Mouse (Mus musculus) E14TG2a.4 (cell line): ENCODE data around the gene Cdkn2a.

Experiments used
- H3K27me3 ChIP-seq: 2 replicates; pipeline ENCODE4 v1.6.1; 2014; ENCODE audit warnings: low read length, control low read depth; ENCODE audit not compliant: insufficient read depth
- H3K36me3 ChIP-seq: 2 replicates; pipeline ENCODE4 v1.6.1; 2014; ENCODE audit warnings: low read length, control low read depth; ENCODE audit not compliant: insufficient read depth
- H3K4me1 ChIP-seq: replicated peaks from 2 replicates; pipeline ENCODE4 v1.6.1; 2014; ENCODE audit warnings: low read depth, low read length, control low read depth
- H3K4me3 ChIP-seq: replicated peaks from 2 replicates; pipeline ENCODE4 v1.5.1; 2014; ENCODE audit warnings: mild to moderate bottlenecking, low read length
- H3K9me3 ChIP-seq: 2 replicates; pipeline ENCODE4 v1.6.1; 2014; ENCODE audit warnings: low read length, control low read depth
- CTCF ChIP-seq: conservative IDR thresholded peaks from 2 replicates; pipeline ENCODE4 v1.5.1; 2014; ENCODE audit warnings: low read length
- NANOG ChIP-seq: IDR thresholded peaks from 2 replicates; pipeline ENCODE4 v1.6.1; 2014; ENCODE audit warnings: borderline replicate concordance, low read length, mixed read lengths
- POU5F1 ChIP-seq: IDR thresholded peaks from 2 replicates; pipeline ENCODE4 v1.6.1; 2014; ENCODE audit warnings: low read length, borderline replicate concordance

Cdkn2a gene

DNA sequence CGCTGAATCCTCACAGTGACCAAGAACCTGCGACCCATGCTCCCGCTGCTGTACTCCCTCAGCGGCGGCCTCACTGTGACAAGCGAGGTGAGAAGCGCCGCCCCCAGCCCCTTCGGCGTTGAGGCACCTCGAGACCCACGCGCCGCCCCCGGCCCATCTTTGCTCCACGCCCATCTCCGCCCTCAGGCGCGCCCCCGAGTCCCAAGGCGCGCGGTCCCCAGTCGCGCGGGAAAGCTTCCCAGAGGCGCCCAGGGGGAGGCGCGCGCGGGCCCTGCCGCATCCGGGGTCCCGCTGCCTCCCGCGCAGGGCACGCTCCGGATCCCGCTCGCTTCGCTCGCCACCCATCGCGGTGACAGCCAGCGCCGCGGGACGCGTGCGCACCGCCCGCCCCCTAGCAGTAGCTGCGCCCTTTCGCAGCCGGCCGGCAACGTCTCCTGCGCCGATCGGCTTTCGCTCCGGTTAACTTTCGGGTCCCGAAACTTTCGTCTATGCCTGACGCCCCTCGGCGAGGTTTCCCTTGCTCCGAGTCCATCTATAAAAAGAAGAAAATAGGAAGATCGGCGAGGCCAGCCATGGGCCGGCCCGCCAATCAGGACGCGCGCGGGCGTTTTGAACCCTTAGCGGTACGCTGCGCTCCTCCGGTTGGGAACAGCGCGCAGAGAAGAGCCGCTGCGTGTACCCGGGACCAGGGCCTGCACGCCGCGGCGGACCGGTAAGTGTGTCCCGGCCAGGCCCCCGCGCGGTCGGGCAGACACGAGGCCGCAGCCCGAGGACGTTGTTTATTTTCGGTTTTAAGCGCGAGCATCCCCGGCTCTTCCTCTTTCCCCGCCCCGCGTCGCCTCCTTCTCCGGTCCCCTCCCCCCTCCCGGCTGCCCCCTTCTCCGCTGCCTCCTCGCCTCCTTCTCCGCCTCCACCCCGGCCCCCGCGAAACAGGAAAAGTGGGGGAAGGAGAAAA lies at the start of gene Cdkn2a:
TSS of gene Cdkn2a (minus strand) at position 168 of the 955 bp plus-strand sequence.
- H3K36me3 ChIP-seq: no peaks in the 10 kb centered on the region
- H3K4me3 ChIP-seq: peak within 1 kb of the TSS; percentile 87
- peaks cover 77% of the 10 kb centered on the region for H3K27me3 ChIP-seq
- H3K4me1 ChIP-seq: peaks cover 3% of the 10 kb centered on the region; the same call in 1 of the 2 replicates
- no peak for TF ChIP-seq NANOG
- TF ChIP-seq POU5F1: no peak
- TF ChIP-seq CTCF: no peak
- no peaks in the 10 kb centered on the region for H3K9me3 ChIP-seq

DNA sequence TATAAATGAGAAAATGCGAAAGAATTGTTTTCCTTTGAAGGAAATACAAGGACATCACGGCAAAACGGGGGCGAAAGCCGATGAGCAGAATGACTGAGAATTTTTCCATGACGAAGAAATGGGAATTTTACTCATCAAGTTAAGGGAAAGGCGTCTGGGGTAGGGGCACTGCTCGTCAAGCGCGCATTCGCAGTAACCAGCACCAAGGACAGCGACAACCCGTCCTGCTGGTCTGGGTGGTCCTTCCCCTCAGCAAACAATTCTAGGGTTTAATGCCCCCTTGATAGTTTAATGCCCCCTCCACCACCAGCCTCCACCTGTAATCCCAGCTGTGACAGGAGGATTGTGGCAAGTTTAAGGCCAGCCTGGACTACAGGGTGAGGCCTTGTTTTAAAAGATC lies 19.0 kb upstream of the Cdkn2a start:
- Histone ChIP-seq H3K4me1 (peaks cover 13% of the 10 kb centered on the region), H3K9me3 (no peaks in the 10 kb centered on the region), H3K4me3 (no peak overlapping the region), H3K36me3 (no peaks in the 10 kb centered on the region), H3K27me3 (peaks cover 27% of the 10 kb centered on the region)
- TF ChIP-seq NANOG: no peak
- no peak for TF ChIP-seq POU5F1
- no peak for TF ChIP-seq CTCF

- no peaks in the 10 kb centered on the region for H3K36me3 ChIP-seq
- H3K9me3 ChIP-seq: no peaks in the 10 kb centered on the region
- peaks cover 25% of the 10 kb centered on the region for H3K4me1 ChIP-seq
- peak within 1 kb of the TSS; percentile 90 for H3K4me3 ChIP-seq
- H3K27me3 ChIP-seq: peaks cover 49% of the 10 kb centered on the region
- TF ChIP-seq NANOG (no peak), POU5F1 (no peak), CTCF (peak; percentile 28)
Measured at GRCm38 (mm10) chr4:89310491-89311254, 16.2 kb upstream of the Cdkn2a start, which contains the start of gene Cdkn2b. Cdkn2b (minus strand) TSS chr4:89311039.

GRCm38 (mm10) chr4:89309996-89310395 lies 15.5 kb upstream of the Cdkn2a start:
- Histone ChIP-seq H3K4me3 (peak overlapping the region; percentile 90), H3K36me3 (no peaks in the 10 kb centered on the region), H3K27me3 (peaks cover 55% of the 10 kb centered on the region), H3K9me3 (no peaks in the 10 kb centered on the region), H3K4me1 (peaks cover 25% of the 10 kb centered on the region)
- no peak for TF ChIP-seq POU5F1
- no peak for TF ChIP-seq CTCF
- TF ChIP-seq NANOG: no peak

GRCm38 (mm10) chr4:89308001-89308400 lies 13.5 kb upstream of the Cdkn2a start:
- Histone ChIP-seq H3K36me3 (no peaks in the 10 kb centered on the region), H3K9me3 (no peaks in the 10 kb centered on the region), H3K4me3 (no peak overlapping the region), H3K27me3 (peaks cover 62% of the 10 kb centered on the region), H3K4me1 (peaks cover 38% of the 10 kb centered on the region)
- TF ChIP-seq NANOG (no peak), CTCF (no peak), POU5F1 (no peak)

GRCm38 (mm10) chr4:89306798-89307365 lies 12.4 kb upstream of the Cdkn2a start:
- peaks cover 64% of the 10 kb centered on the region for H3K27me3 ChIP-seq
- no peak for TF ChIP-seq POU5F1
- H3K4me1 ChIP-seq: peaks cover 44% of the 10 kb centered on the region
- peak overlapping the region; percentile 55; the same call in 1 of the 2 replicates for H3K4me3 ChIP-seq
- no peaks in the 10 kb centered on the region for H3K9me3 ChIP-seq
- no peaks in the 10 kb centered on the region for H3K36me3 ChIP-seq

DNA sequence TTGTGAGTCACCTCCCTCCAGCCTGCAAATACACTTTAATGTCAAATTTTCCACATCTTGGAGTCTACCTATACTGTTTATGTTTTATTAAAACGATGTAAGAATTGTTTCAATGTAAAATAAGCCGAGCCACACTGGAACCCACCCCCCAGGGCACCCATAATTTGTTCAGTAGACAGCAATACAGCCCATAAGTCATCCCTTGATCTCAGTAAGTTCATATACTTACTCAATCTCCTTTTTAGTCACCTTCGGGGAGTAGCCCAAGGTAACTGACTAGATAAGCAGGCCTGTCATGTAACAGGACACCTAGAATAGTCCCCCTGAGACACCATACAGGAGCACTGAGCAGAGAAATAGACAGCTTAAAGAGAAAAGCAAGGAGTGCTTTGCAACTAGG lies 11.2 kb upstream of the Cdkn2a start:
- H3K9me3 ChIP-seq: no peaks in the 10 kb centered on the region
- peaks cover 68% of the 10 kb centered on the region for H3K27me3 ChIP-seq
- peaks cover 37% of the 10 kb centered on the region for H3K4me1 ChIP-seq
- H3K36me3 ChIP-seq: no peaks in the 10 kb centered on the region
- H3K4me3 ChIP-seq: no peak overlapping the region
- no peak for TF ChIP-seq POU5F1
- no peak for TF ChIP-seq NANOG
- TF ChIP-seq CTCF: no peak

GRCm38 (mm10) chr4:89303281-89303995 lies 9.0 kb upstream of the Cdkn2a start:
- Histone ChIP-seq H3K4me3 (peak overlapping the region; percentile 62), H3K9me3 (no peaks in the 10 kb centered on the region), H3K36me3 (no peaks in the 10 kb centered on the region), H3K4me1 (peaks cover 30% of the 10 kb centered on the region), H3K27me3 (peaks cover 71% of the 10 kb centered on the region)
- TF ChIP-seq POU5F1 (no peak), CTCF (no peak), NANOG (no peak)
